Mouse (Mus musculus) neural tube, embryonic 15.5 days (tissue): ENCODE measurements around the gene Mex3d. TPM values are rescaled to one million over a fixed set of nuclear protein-coding genes. Genes with fewer than 3 reads are reported as not detected.

Experiments
- ATAC-seq: fragments of 200-750 bp; cut with Nextera tagmentation; 2 replicates; pipeline ENCODE4 v1.8.0; 2017; ENCODE audit warnings: mild to moderate bottlenecking, moderate TSS enrichment, moderate library complexity; ENCODE audit not compliant: low FRiP score
- H3K27ac ChIP-seq: fragments of 300-500 bp; sonication (generic); replicated peaks from 2 replicates; pipeline ENCODE4 v1.5.1; 2015; ENCODE audit warnings: mild to moderate bottlenecking, inconsistent platforms
- H3K27me3 ChIP-seq: fragments of 300-500 bp; sonication (generic); replicated peaks from 2 replicates; pipeline ENCODE4 v1.6.1; 2015; ENCODE audit warnings: inconsistent platforms
- H3K36me3 ChIP-seq: fragments of 300-500 bp; sonication (generic); 2 replicates; pipeline ENCODE4 v1.6.1; 2015; ENCODE audit warnings: inconsistent platforms
- H3K4me1 ChIP-seq: fragments of 300-500 bp; sonication (generic); 2 replicates; pipeline ENCODE4 v1.6.1; 2015; ENCODE audit warnings: inconsistent platforms
- H3K4me2 ChIP-seq: fragments of 300-500 bp; sonication (generic); 2 replicates; pipeline ENCODE4 v1.6.1; 2015; ENCODE audit warnings: inconsistent platforms, mild to moderate bottlenecking, moderate library complexity
- H3K4me3 ChIP-seq: fragments of 300-500 bp; sonication (generic); replicated peaks from 2 replicates; pipeline ENCODE4 v1.5.1; 2015; ENCODE audit warnings: mild to moderate bottlenecking, inconsistent platforms
- H3K9ac ChIP-seq: fragments of 300-500 bp; sonication (generic); replicated peaks from 2 replicates; pipeline ENCODE4 v1.6.1; 2015; ENCODE audit warnings: mild to moderate bottlenecking, inconsistent platforms
- H3K9me3 ChIP-seq: fragments of 300-500 bp; sonication (generic); replicated peaks from 2 replicates; pipeline ENCODE4 v1.6.1; 2016; ENCODE audit warnings: inconsistent platforms
- WGBS: fragments of 180-500 bp; shearing (Covaris S2); methylation state at CpG from one replicate; pipeline ENCODE4 v1.1.7; 2015; ENCODE audit warnings: mixed read lengths; 5-methylcytosine and 5-hydroxymethylcytosine counted together
- polyA plus RNA-seq: library from polyadenylated mRNA; unstranded; fragments of >200 nt; fragmentation: Nextera tagmentation; extraction: Ambion mirVana; gene quantifications from 2 replicates; pipeline ENCODE4 v1.2.1, GENCODE M21; 2015

The Mex3d gene
- polyA plus RNA-seq, 1 experiment from 2014 or later, result 14.0 TPM

- Histone ChIP-seq H3K9me3 (no peaks in the 10 kb centered on the region), H3K9ac (peak overlapping the region; percentile 91), H3K27me3 (no peaks in the 10 kb centered on the region), H3K4me1 (peaks cover 30% of the 10 kb centered on the region), H3K36me3 (peaks cover 46% of the 10 kb centered on the region), H3K27ac (peak overlapping the region; percentile 100; the same call in 1 of the 2 replicates), H3K4me3 (peak overlapping the region; percentile 70), H3K4me2 (peak overlapping the region; percentile 71)
- ATAC-seq, result no peak
- 89% methylated on average over 11 of the region's 11 CpGs for WGBS
These were observed 9.5 kb upstream of the Mex3d start for GRCm38 (mm10) chr10:80396822-80397523.

- Histone ChIP-seq H3K4me3 (no peak overlapping the region), H3K9me3 (no peaks in the 10 kb centered on the region), H3K27ac (no peak overlapping the region), H3K4me2 (no peak overlapping the region), H3K27me3 (no peaks in the 10 kb centered on the region), H3K4me1 (peaks cover 19% of the 10 kb centered on the region), H3K9ac (no peak overlapping the region), H3K36me3 (peaks cover 51% of the 10 kb centered on the region)
- 95% methylated on average over 35 of the region's 35 CpGs for WGBS
- no peak for ATAC-seq
These were observed 7.7 kb upstream of the Mex3d start for GRCm38 (mm10) chr10:80395025-80395627.

GRCm38 (mm10) chr10:80392687-80393086, 5.2 kb upstream of the Mex3d start:
- 100% methylated on average over 5 of the region's 5 CpGs for WGBS
- ATAC-seq, result no peak
- Histone ChIP-seq H3K9me3 (no peaks in the 10 kb centered on the region), H3K4me2 (no peak overlapping the region), H3K4me3 (no peak overlapping the region), H3K4me1 (peaks cover 22% of the 10 kb centered on the region), H3K9ac (no peak overlapping the region), H3K27ac (no peak overlapping the region), H3K27me3 (no peaks in the 10 kb centered on the region), H3K36me3 (peaks cover 51% of the 10 kb centered on the region)

- H3K9me3 ChIP-seq, result no peaks in the 10 kb centered on the region
- no peak overlapping the region for H3K9ac ChIP-seq
- ATAC-seq, result no peak
- WGBS, result 89% methylated on average over 9 of the region's 9 CpGs
- peaks cover 11% of the 10 kb centered on the region for H3K4me1 ChIP-seq
- peaks cover 51% of the 10 kb centered on the region for H3K36me3 ChIP-seq
- no peaks in the 10 kb centered on the region for H3K27me3 ChIP-seq
- H3K27ac ChIP-seq, result no peak overlapping the region
- H3K4me2 ChIP-seq, result no peak overlapping the region
- H3K4me3 ChIP-seq, result no peak overlapping the region
These were observed 3.2 kb upstream of the Mex3d start for GRCm38 (mm10) chr10:80390697-80391096.

GRCm38 (mm10) chr10:80389185-80389708, 1.8 kb upstream of the Mex3d start:
- WGBS, result 79% methylated on average over 4 of the region's 4 CpGs
- H3K4me3 ChIP-seq, result no peak overlapping the region
- ATAC-seq, result no peak
- H3K27me3 ChIP-seq, result no peaks in the 10 kb centered on the region
- no peak overlapping the region for H3K27ac ChIP-seq
- peaks cover 22% of the 10 kb centered on the region for H3K4me1 ChIP-seq
- H3K9ac ChIP-seq, result no peak overlapping the region
- H3K36me3 ChIP-seq, result peaks cover 42% of the 10 kb centered on the region
- H3K9me3 ChIP-seq, result no peaks in the 10 kb centered on the region
- no peak overlapping the region for H3K4me2 ChIP-seq

- H3K27ac ChIP-seq, result no peak overlapping the region
- WGBS, result 17% methylated on average over 2 of the region's 2 CpGs
- peaks cover 37% of the 10 kb centered on the region for H3K36me3 ChIP-seq
- ATAC-seq, result no peak
- H3K4me3 ChIP-seq, result no peak overlapping the region
- no peaks in the 10 kb centered on the region for H3K9me3 ChIP-seq
- H3K4me1 ChIP-seq, result peaks cover 27% of the 10 kb centered on the region
- H3K27me3 ChIP-seq, result no peaks in the 10 kb centered on the region
- H3K4me2 ChIP-seq, result peak overlapping the region; percentile 98; the same call in 1 of the 2 replicates
- no peak overlapping the region for H3K9ac ChIP-seq
These were observed 1.3 kb upstream of the Mex3d start for GRCm38 (mm10) chr10:80388731-80389130.

- H3K27ac ChIP-seq, result peak overlapping the region; percentile 92
- no peaks in the 10 kb centered on the region for H3K27me3 ChIP-seq
- peak overlapping the region; percentile 98 for H3K4me2 ChIP-seq
- H3K4me3 ChIP-seq, result peak overlapping the region; percentile 59
- WGBS, result under 1% methylated on average over 63 of the region's 94 CpGs
- peaks cover 32% of the 10 kb centered on the region for H3K36me3 ChIP-seq
- ATAC-seq, result peak; percentile 8
- peak overlapping the region; percentile 98 for H3K9ac ChIP-seq
- H3K9me3 ChIP-seq, result no peaks in the 10 kb centered on the region
- peaks cover 45% of the 10 kb centered on the region for H3K4me1 ChIP-seq
These were observed 556 bp downstream of the Mex3d start for GRCm38 (mm10) chr10:80386735-80387471.

- Histone ChIP-seq H3K4me1 (peaks cover 51% of the 10 kb centered on the region), H3K27ac (peak overlapping the region; percentile 92), H3K27me3 (no peaks in the 10 kb centered on the region), H3K4me3 (peak overlapping the region; percentile 59), H3K9ac (peak overlapping the region; percentile 98), H3K36me3 (peaks cover 32% of the 10 kb centered on the region), H3K9me3 (no peaks in the 10 kb centered on the region), H3K4me2 (peak overlapping the region; percentile 98)
- 1% methylated on average over 34 of the region's 34 CpGs for WGBS
- ATAC-seq, result peak; percentile 68
These were observed 1.4 kb downstream of the Mex3d start for GRCm38 (mm10) chr10:80385811-80386734.

GRCm38 (mm10) chr10:80385310-80385709, 2.1 kb downstream of the Mex3d start:
- peak overlapping the region; percentile 59 for H3K4me3 ChIP-seq
- peaks cover 54% of the 10 kb centered on the region for H3K4me1 ChIP-seq
- H3K9ac ChIP-seq, result peak overlapping the region; percentile 98
- 1% methylated on average over 7 of the region's 7 CpGs for WGBS
- peaks cover 33% of the 10 kb centered on the region for H3K36me3 ChIP-seq
- no peak for ATAC-seq
- no peaks in the 10 kb centered on the region for H3K27me3 ChIP-seq
- H3K27ac ChIP-seq, result peak overlapping the region; percentile 92
- no peaks in the 10 kb centered on the region for H3K9me3 ChIP-seq
- peak overlapping the region; percentile 98 for H3K4me2 ChIP-seq

GRCm38 (mm10) chr10:80384709-80385108, 2.8 kb downstream of the Mex3d start:
- Histone ChIP-seq H3K4me3 (peak overlapping the region; percentile 59), H3K4me1 (peaks cover 54% of the 10 kb centered on the region), H3K9me3 (no peaks in the 10 kb centered on the region), H3K27me3 (no peaks in the 10 kb centered on the region), H3K27ac (peak overlapping the region; percentile 92), H3K4me2 (peak overlapping the region; percentile 98), H3K9ac (peak overlapping the region; percentile 98), H3K36me3 (peaks cover 38% of the 10 kb centered on the region)
- no peak for ATAC-seq
- WGBS, result 54% methylated on average over 7 of the region's 7 CpGs
